Comparison of ENCODE assay signal across 10 mouse cellular contexts in the genomic region with DNA sequence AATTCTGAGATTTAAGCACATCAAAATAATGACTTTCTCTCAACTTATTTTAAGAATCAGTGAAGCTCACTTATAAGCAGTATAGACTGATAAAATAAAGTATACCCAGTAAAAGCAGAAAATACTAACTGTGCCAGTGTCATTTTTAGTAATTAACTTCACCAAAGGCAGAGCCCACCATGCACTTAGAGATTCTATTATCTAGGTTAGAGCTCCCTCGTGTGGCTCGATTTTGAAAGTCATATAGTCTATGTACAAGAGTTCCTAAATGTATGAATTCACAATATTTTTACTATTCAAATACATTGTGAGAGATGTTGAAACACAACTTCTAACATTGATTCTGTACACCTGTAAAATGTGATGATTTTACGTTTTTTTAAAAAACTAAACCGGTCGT.
DNase-seq lines count a peak whose midpoint lies in the region; ATAC-seq and TF ChIP-seq lines count a peak whose summit lies in the region.
"Had no signal": no experiment of that assay in that cellular context is flagged by ENCODE, and none has a peak within 500 bp of the region (broad histone marks: within the 10 kb centered on the region; RNA-seq: fewer than 3 reads in every experiment).

No protein-coding gene starts in this region.

- H3K4me1 ChIP-seq in hindbrain, embryonic 15.5 days (replicated peaks): no peaks in the 10 kb centered on the region
- H3K4me1 ChIP-seq in stomach, postnatal 0 days (replicated peaks; ENCODE audit: control insufficient read depth, insufficient read depth): no peaks in the 10 kb centered on the region

- peak; percentile 37 for TF ChIP-seq CTCF in gastrocnemius, adult 2 months (IDR thresholded peaks at IDR 0.05)
- peak; percentile 72 for TF ChIP-seq CTCF in stomach, postnatal 0 days (IDR thresholded peaks at IDR 0.05; ENCODE audit: low read depth)

- no peaks in the 10 kb centered on the region for H3K27me3 ChIP-seq in hindbrain, embryonic 15.5 days
- H3K27me3 ChIP-seq in stomach, postnatal 0 days (ENCODE audit: control insufficient read depth, insufficient read depth, low read length): no peaks in the 10 kb centered on the region

- no peaks in the 10 kb centered on the region for H3K36me3 ChIP-seq in hindbrain, embryonic 15.5 days
- no peaks in the 10 kb centered on the region for H3K36me3 ChIP-seq in stomach, postnatal 0 days (ENCODE audit: control insufficient read depth, insufficient read depth, low read length)
- H3K36me3 ChIP-seq: G1E had no signal

- no peak overlapping the region for H3K4me2 ChIP-seq in hindbrain, embryonic 15.5 days
- no peak overlapping the region for H3K4me2 ChIP-seq in stomach, postnatal 0 days (replicated peaks; ENCODE audit: low read depth)

- TF ChIP-seq EP300 in stomach, postnatal 0 days (optimal IDR thresholded peaks at IDR 0.05): no peak

- peak; percentile 87 for ATAC-seq in hindbrain, embryonic 15.5 days (ENCODE audit: low FRiP score, low read depth)
- peak; percentile 81 for ATAC-seq in megakaryocyte progenitor cell, adult 5-6 weeks (replicated peaks; ENCODE audit: poor library complexity)
- ATAC-seq in stomach, postnatal 0 days (ENCODE audit: low FRiP score, low TSS enrichment): no peak

- intact Hi-C loops in gastrocnemius, adult 2 months (cut with DNase I): loop anchor here (10.0 kb wide), 1 partner anchor 930 kb away; no protein-coding TSS in a partner anchor
- intact Hi-C loops in gastrocnemius, postnatal 14 days (cut with DNase I; ENCODE audit: low total_unique reads): loop anchor here (10.0 kb wide), 1 partner anchor 720 kb away; no protein-coding TSS in a partner anchor

- no peak overlapping the region for H3K27ac ChIP-seq in gastrocnemius, adult 2 months
- no peak overlapping the region for H3K27ac ChIP-seq in hindbrain, embryonic 15.5 days (replicated peaks)
- H3K27ac ChIP-seq in stomach, postnatal 0 days (replicated peaks): no peak overlapping the region

- H3K4me3 ChIP-seq in gastrocnemius, adult 2 months: no peak overlapping the region
- H3K4me3 ChIP-seq in hindbrain, embryonic 15.5 days: no peak overlapping the region
- no peak overlapping the region for H3K4me3 ChIP-seq in stomach, postnatal 0 days (ENCODE audit: low read depth, low read length)
- H3K4me3 ChIP-seq: myocyte had no signal

- no peaks in the 10 kb centered on the region for H3K9me3 ChIP-seq in hindbrain, embryonic 15.5 days
- no peaks in the 10 kb centered on the region for H3K9me3 ChIP-seq in stomach, postnatal 0 days (ENCODE audit: control insufficient read depth, low read length)
- H3K9me3 ChIP-seq: G1E had no signal

- 7% methylated on average over 5 of the region's 5 CpGs for WGBS in hindbrain, embryonic 15.5 days
- 6% methylated on average over 5 of the region's 5 CpGs for WGBS in stomach, postnatal 0 days

- DNase-seq in gastrocnemius, adult 2 months: no peak
- no peak for DNase-seq in gastrocnemius, postnatal 14 days
- peak; percentile 57 for DNase-seq in A20 (ENCODE audit: low read depth, low spot score)
- DNase-seq in cerebellum, postnatal 14 days: peak; percentile 67 to 73
- no peak for DNase-seq in stomach, postnatal 0 days (ENCODE audit: low spot score)
- DNase-seq in spleen, postnatal 10 days (ENCODE audit: low spot score in 2 of 2): no peak

- H3K9ac ChIP-seq in hindbrain, embryonic 15.5 days: no peak overlapping the region
- no peak overlapping the region for H3K9ac ChIP-seq in stomach, postnatal 0 days (ENCODE audit: low read length)

Comparison
In these comparisons a context has a peak if more than half of its experiments do, and no peak if none do; other contexts are left out.
1. DNase-seq: peak in A20 (single experiment) and cerebellum, postnatal 14 days (2 of 2); none in gastrocnemius, adult 2 months (single experiment), gastrocnemius, postnatal 14 days (single experiment), stomach, postnatal 0 days (single experiment) and spleen, postnatal 10 days (0 of 2).